ENCODE assay signal across 11 mouse cellular contexts in genomic region chr14:121391927-121392326, GRCm38 (mm10). TPM values are rescaled to one million over a fixed set of nuclear protein-coding genes. Genes with fewer than 3 reads are reported as not detected.
DNase-seq lines count a peak whose midpoint lies in the region; ATAC-seq and TF ChIP-seq lines count a peak whose summit lies in the region.
"Had no signal": no experiment of that assay in that cellular context is flagged by ENCODE, and none has a peak within 500 bp of the region (broad histone marks: within the 10 kb centered on the region; RNA-seq: fewer than 3 reads in every experiment).

No protein-coding gene starts in this region.

- no peaks in the 10 kb centered on the region for H3K36me3 ChIP-seq in C2C12 (ENCODE audit: control insufficient read depth, insufficient read depth)
- no peaks in the 10 kb centered on the region for H3K36me3 ChIP-seq in midbrain, embryonic 16.5 days (ENCODE audit: control insufficient read depth, insufficient read depth, low read length)
- no peaks in the 10 kb centered on the region for H3K36me3 ChIP-seq in hindbrain, embryonic 12.5 days
- H3K36me3 ChIP-seq: midbrain, embryonic 13.5 days had no signal

- no peak overlapping the region for H3K9ac ChIP-seq in midbrain, embryonic 16.5 days (ENCODE audit: low read depth, low read length)
- H3K9ac ChIP-seq in hindbrain, embryonic 12.5 days = no peak overlapping the region
- H3K9ac ChIP-seq: midbrain, embryonic 13.5 days had no signal

- H3K27me3 ChIP-seq in C2C12 (ENCODE audit: control insufficient read depth, insufficient read depth, insufficient read length) = no peaks in the 10 kb centered on the region
- no peaks in the 10 kb centered on the region for H3K27me3 ChIP-seq in midbrain, embryonic 16.5 days (ENCODE audit: control insufficient read depth, insufficient read depth, low read depth, low read length)
- no peaks in the 10 kb centered on the region for H3K27me3 ChIP-seq in hindbrain, embryonic 12.5 days
- H3K27me3 ChIP-seq: CH12.LX; midbrain, embryonic 13.5 days had no signal

- no peak overlapping the region for H3K4me2 ChIP-seq in midbrain, embryonic 16.5 days (ENCODE audit: low read length)
- no peak overlapping the region for H3K4me2 ChIP-seq in hindbrain, embryonic 12.5 days (replicated peaks)
- H3K4me2 ChIP-seq: midbrain, embryonic 13.5 days had no signal

- no peak overlapping the region for H3K4me3 ChIP-seq in C2C12 (ENCODE audit: insufficient read depth, poor library complexity, severe bottlenecking)
- H3K4me3 ChIP-seq in midbrain, embryonic 16.5 days (ENCODE audit: low read depth, low read length) = no peak overlapping the region
- H3K4me3 ChIP-seq in hindbrain, embryonic 12.5 days = no peak overlapping the region
- H3K4me3 ChIP-seq: midbrain, embryonic 13.5 days had no signal

- H3K9me3 ChIP-seq in midbrain, embryonic 16.5 days (replicated peaks; ENCODE audit: control insufficient read depth, low read length, poor library complexity, severe bottlenecking) = no peaks in the 10 kb centered on the region
- H3K9me3 ChIP-seq in hindbrain, embryonic 12.5 days (replicated peaks) = no peaks in the 10 kb centered on the region; the same call in 1 of the 2 replicates
- H3K9me3 ChIP-seq: midbrain, embryonic 13.5 days had no signal

- ATAC-seq in midbrain, embryonic 16.5 days = no peak
- no peak for ATAC-seq in hindbrain, embryonic 12.5 days (ENCODE audit: low FRiP score)
- ATAC-seq: midbrain, embryonic 13.5 days had no signal

- no peaks in the 10 kb centered on the region for H3K79me2 ChIP-seq in C2C12 (ENCODE audit: control insufficient read depth, insufficient read depth)

- no peaks in the 10 kb centered on the region for H3K4me1 ChIP-seq in midbrain, embryonic 16.5 days (ENCODE audit: control insufficient read depth, insufficient read depth, low read length)
- H3K4me1 ChIP-seq in hindbrain, embryonic 12.5 days = no peaks in the 10 kb centered on the region
- H3K4me1 ChIP-seq: midbrain, embryonic 13.5 days had no signal

- no peak for TF ChIP-seq CTCF in C2C12 (IDR thresholded peaks at IDR 0.05; ENCODE audit: control insufficient read depth, insufficient read depth, insufficient read length)

- 93% methylated on average over 5 of the region's 5 CpGs for WGBS in midbrain, embryonic 16.5 days
- 87% methylated on average over 5 of the region's 5 CpGs for WGBS in hindbrain, embryonic 12.5 days

- no peak overlapping the region for H3ac ChIP-seq in C2C12 (ENCODE audit: control insufficient read depth, insufficient read length, low read depth)

- DNase-seq in gastrocnemius, adult 18-20 months (ENCODE audit: low spot score) = peak; percentile 67
- DNase-seq in gastrocnemius, postnatal 10 days = no peak
- DNase-seq in cerebellum, postnatal 36 days = peak; percentile 12 to 19
- DNase-seq in kidney, postnatal 36 days = peak; percentile 77 to 91
- no peak for DNase-seq in spleen, postnatal 4 days (ENCODE audit: low spot score in 2 of 2)
- DNase-seq: spleen, adult 18-20 months had no signal

- no peaks in the 10 kb centered on the region for H3K79me3 ChIP-seq in C2C12 (ENCODE audit: low read depth)

- no peak overlapping the region for H3K27ac ChIP-seq in midbrain, embryonic 16.5 days (ENCODE audit: low read length)
- no peak overlapping the region for H3K27ac ChIP-seq in hindbrain, embryonic 12.5 days
- H3K27ac ChIP-seq: midbrain, embryonic 13.5 days had no signal

TF ChIP-seq in C2C12, 6 proteins besides CTCF, POLR2A, EP300 and RAD21:
- TF ChIP-seq MAX (IDR thresholded peaks at IDR 0.05) (peak; percentile 22), MYOD1 (IDR thresholded peaks at IDR 0.05; ENCODE audit: control insufficient read depth, insufficient read length, low read depth) (no peak), MYOG (IDR thresholded peaks at IDR 0.05; ENCODE audit: control insufficient read depth, extremely low read depth, insufficient read length) (no peak)

RNA-seq across cellular contexts. Expression of gene Stk24, which starts 12.1 kb away (rescaled TPM):
- total RNA-seq in gastrocnemius, adult 18-20 months (2021) = 10 to 100 TPM; 27.9 to 31.2 TPM
- 10 to 100 TPM; 37.6 to 39.7 TPM for total RNA-seq in gastrocnemius, postnatal 10 days (2021)
- 29.8 TPM for polyA plus RNA-seq in C2C12 (2012; fragmentation: generic; extraction: Trizol)
- polyA plus RNA-seq in midbrain, embryonic 16.5 days (2015; fragmentation: Nextera tagmentation; extraction: Ambion mirVana) = 14.5 and 16.1 TPM in 2 replicates
- polyA plus RNA-seq in hindbrain, embryonic 12.5 days (2016; fragmentation: Nextera tagmentation; extraction: Ambion mirVana) = 38.4 and 41.2 TPM in 2 replicates

Comparison
In these comparisons a context has a peak if more than half of its experiments do, and no peak if none do; other contexts are left out.
1. DNase-seq: peak in gastrocnemius, adult 18-20 months (single experiment), cerebellum, postnatal 36 days (2 of 2) and kidney, postnatal 36 days (2 of 2); none in gastrocnemius, postnatal 10 days (single experiment) and spleen, postnatal 4 days (0 of 2).